Mouse (Mus musculus) ES-Bruce4 (cell line): Measurements from ENCODE around the gene 9330159F19Rik. TPM values are rescaled to one million over a fixed set of nuclear protein-coding genes. Genes with fewer than 3 reads are reported as not detected.

Experiments used
- H3K27ac ChIP-seq: 2 replicates; pipeline ENCODE4 v1.5.1; 2012; ENCODE audit warnings: low read length, inconsistent platforms; ENCODE audit not compliant: insufficient read depth
- H3K27me3 ChIP-seq: 2 replicates; pipeline ENCODE4 v1.6.1; 2012; ENCODE audit warnings: mild to moderate bottlenecking, low read length, inconsistent platforms; ENCODE audit not compliant: control insufficient read depth, poor library complexity, insufficient read depth, severe bottlenecking
- H3K36me3 ChIP-seq: 2 replicates; pipeline ENCODE4 v1.6.1; 2012; ENCODE audit warnings: inconsistent platforms, mild to moderate bottlenecking, low read length, moderate library complexity; ENCODE audit not compliant: control insufficient read depth, poor library complexity, insufficient read depth, severe bottlenecking
- H3K4me1 ChIP-seq: one replicate; pipeline ENCODE4 v1.8.1; 2011; ENCODE audit warnings: low read length; ENCODE audit not compliant: control insufficient read depth, insufficient read depth
- H3K4me3 ChIP-seq: 2 replicates; pipeline ENCODE4 v1.5.1; 2011; ENCODE audit warnings: low read depth, mild to moderate bottlenecking, low read length
- H3K9ac ChIP-seq: 2 replicates; pipeline ENCODE4 v1.6.1; 2012; ENCODE audit warnings: low read depth, mild to moderate bottlenecking, inconsistent platforms; ENCODE audit not compliant: poor library complexity, severe bottlenecking
- H3K9me3 ChIP-seq: replicated peaks from 2 replicates; pipeline ENCODE4 v1.6.1; 2012; ENCODE audit warnings: mild to moderate bottlenecking, low read length, inconsistent platforms; ENCODE audit not compliant: control insufficient read depth, poor library complexity, insufficient read depth, severe bottlenecking
- CTCF ChIP-seq: IDR thresholded peaks from one replicate; pipeline ENCODE4 v1.8.1; 2011; ENCODE audit warnings: low read depth, low read length
- EP300 ChIP-seq: IDR thresholded peaks from 2 replicates; pipeline ENCODE4 v1.6.1; 2011; ENCODE audit warnings: low read depth, low read length; ENCODE audit not compliant: insufficient read depth
- POLR2A ChIP-seq: IDR thresholded peaks from one replicate; pipeline ENCODE4 v1.8.1; 2011; ENCODE audit warnings: low read length; ENCODE audit not compliant: insufficient read depth
- polyA plus RNA-seq: library from polyadenylated mRNA; stranded (reverse); fragments of >200 nt; gene quantifications from 2 replicates; pipeline ENCODE4 v1.2.4, GENCODE M21; 2011; ENCODE audit warnings: low read depth; ENCODE audit not compliant: missing spikeins, insufficient read depth, insufficient read length

Gene 9330159F19Rik
- 0.18 and 0.25 TPM in 2 replicates for polyA plus RNA-seq

- H3K4me1 ChIP-seq: no peaks in the 10 kb centered on the region
- H3K36me3 ChIP-seq: no peaks in the 10 kb centered on the region
- TF ChIP-seq EP300 (no peak), CTCF (no peak), POLR2A (no peak)
- no peak within 1 kb of the TSS for H3K4me3 ChIP-seq
- no peaks in the 10 kb centered on the region for H3K9me3 ChIP-seq
- H3K9ac ChIP-seq: no peak within 1 kb of the TSS
- H3K27me3 ChIP-seq: no peaks in the 10 kb centered on the region
- H3K27ac ChIP-seq: no peak within 1 kb of the TSS
Observed at GRCm38 (mm10) chr10:29211453-29211852, at the start of gene 9330159F19Rik. TSS of gene 9330159F19Rik (plus strand) at chr10:29211606.

DNA sequence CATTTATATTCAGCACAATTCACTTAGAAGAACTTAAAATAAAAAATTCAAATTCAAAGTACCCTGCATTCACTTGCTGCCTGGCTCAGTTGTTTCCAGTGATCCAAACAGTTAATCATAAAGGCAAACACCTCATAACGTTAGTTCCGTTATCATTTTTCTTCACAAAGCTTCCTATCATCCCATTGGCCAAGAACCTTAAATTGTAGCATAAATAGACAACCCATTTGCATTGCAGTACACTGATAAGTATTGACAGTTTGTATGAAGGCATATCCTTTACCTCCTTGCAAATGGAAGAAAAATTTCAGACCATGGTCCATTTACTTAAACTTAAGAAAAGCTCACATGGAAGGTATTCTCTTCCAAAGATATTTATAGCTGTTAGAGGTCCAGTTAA is 49.7 kb upstream of the 9330159F19Rik start:
- Histone ChIP-seq H3K9ac (no peak overlapping the region), H3K27ac (no peak overlapping the region), H3K27me3 (no peaks in the 10 kb centered on the region), H3K4me3 (no peak overlapping the region), H3K9me3 (no peaks in the 10 kb centered on the region), H3K36me3 (no peaks in the 10 kb centered on the region), H3K4me1 (no peaks in the 10 kb centered on the region)
- TF ChIP-seq EP300: no peak

DNA sequence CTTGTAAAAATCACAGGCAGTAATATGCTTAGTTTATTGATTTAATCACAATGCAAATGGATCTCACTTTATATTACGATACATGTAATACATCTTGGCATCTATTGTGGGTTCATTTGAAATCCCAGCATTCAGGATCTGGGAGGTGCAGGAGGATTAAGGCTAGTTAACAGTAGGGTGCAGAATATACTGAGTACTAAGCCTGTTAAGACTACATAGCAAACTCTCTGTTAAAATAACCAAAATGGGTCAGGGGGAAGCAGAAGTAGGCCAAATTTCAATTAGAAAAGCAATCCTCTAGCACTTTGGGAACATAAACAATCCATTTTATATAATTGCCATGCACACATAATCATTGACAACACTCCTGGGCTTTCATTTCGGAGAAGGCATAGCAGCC is 37.6 kb upstream of the 9330159F19Rik start:
- no peaks in the 10 kb centered on the region for H3K27me3 ChIP-seq
- H3K4me3 ChIP-seq: no peak overlapping the region
- H3K9me3 ChIP-seq: no peaks in the 10 kb centered on the region
- no peak for TF ChIP-seq EP300
- no peak for TF ChIP-seq CTCF
- no peak for TF ChIP-seq POLR2A
- no peaks in the 10 kb centered on the region for H3K4me1 ChIP-seq
- no peaks in the 10 kb centered on the region for H3K36me3 ChIP-seq
- H3K27ac ChIP-seq: no peak overlapping the region
- no peak overlapping the region for H3K9ac ChIP-seq

- Histone ChIP-seq H3K27ac (no peak overlapping the region), H3K4me3 (no peak overlapping the region), H3K4me1 (no peaks in the 10 kb centered on the region), H3K27me3 (no peaks in the 10 kb centered on the region), H3K36me3 (no peaks in the 10 kb centered on the region), H3K9ac (no peak overlapping the region), H3K9me3 (no peaks in the 10 kb centered on the region)
- TF ChIP-seq POLR2A (no peak), EP300 (no peak), CTCF (no peak)
Observed at GRCm38 (mm10) chr10:29175656-29176055, 35.8 kb upstream of the 9330159F19Rik start.

DNA sequence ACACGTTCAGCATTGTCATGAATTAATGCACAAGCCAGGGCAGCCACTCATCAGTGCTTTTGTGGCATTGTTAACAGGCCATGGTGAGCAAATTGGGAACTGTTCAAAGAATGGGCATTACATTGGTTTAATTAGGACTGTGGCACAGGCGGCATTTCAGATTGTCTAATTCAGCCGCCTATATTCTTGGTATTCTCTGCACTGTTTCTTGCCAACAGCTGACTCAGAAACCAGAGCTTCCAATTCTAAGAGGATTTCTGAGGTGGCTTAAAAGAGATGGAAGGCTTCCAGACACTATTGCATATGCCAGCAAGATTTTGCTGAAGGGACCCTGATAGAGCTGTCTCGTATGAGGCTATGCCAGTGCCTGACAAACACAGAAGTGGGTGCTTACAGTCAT is 34.5 kb upstream of the 9330159F19Rik start:
- Histone ChIP-seq H3K36me3 (no peaks in the 10 kb centered on the region), H3K4me1 (no peaks in the 10 kb centered on the region), H3K9me3 (no peaks in the 10 kb centered on the region), H3K27ac (no peak overlapping the region), H3K27me3 (no peaks in the 10 kb centered on the region), H3K9ac (no peak overlapping the region), H3K4me3 (no peak overlapping the region)
- TF ChIP-seq CTCF (no peak), EP300 (no peak), POLR2A (no peak)

- TF ChIP-seq EP300: no peak
- TF ChIP-seq POLR2A: no peak
- no peak for TF ChIP-seq CTCF
- Histone ChIP-seq H3K27me3 (no peaks in the 10 kb centered on the region), H3K4me1 (no peaks in the 10 kb centered on the region), H3K4me3 (no peak overlapping the region), H3K9me3 (no peaks in the 10 kb centered on the region), H3K36me3 (no peaks in the 10 kb centered on the region), H3K27ac (no peak overlapping the region), H3K9ac (no peak overlapping the region)
Observed at GRCm38 (mm10) chr10:29178003-29178402, 33.4 kb upstream of the 9330159F19Rik start.

DNA sequence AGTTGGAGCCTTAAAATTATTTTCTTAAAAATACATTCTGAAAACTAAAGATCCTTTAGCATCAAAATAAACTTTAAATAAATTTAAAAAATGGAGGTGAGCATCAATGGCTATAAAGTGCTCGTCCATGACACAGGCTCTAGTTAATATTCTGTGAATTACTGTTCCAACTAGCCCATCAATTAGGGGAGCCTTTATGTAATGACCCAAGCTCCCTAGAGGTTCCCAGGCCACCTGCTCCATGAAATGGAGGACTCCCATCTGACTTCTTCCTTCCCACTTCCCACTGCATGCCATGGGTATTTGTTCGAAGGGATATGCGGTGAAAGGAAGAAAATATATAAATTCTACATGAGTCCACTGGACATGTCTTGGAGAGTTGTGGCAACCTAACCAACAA is 31.2 kb upstream of the 9330159F19Rik start:
- no peaks in the 10 kb centered on the region for H3K36me3 ChIP-seq
- TF ChIP-seq EP300 (no peak), CTCF (no peak), POLR2A (no peak)
- H3K9me3 ChIP-seq: no peaks in the 10 kb centered on the region
- H3K27me3 ChIP-seq: no peaks in the 10 kb centered on the region
- H3K4me1 ChIP-seq: no peaks in the 10 kb centered on the region
- no peak overlapping the region for H3K27ac ChIP-seq
- H3K4me3 ChIP-seq: no peak overlapping the region
- H3K9ac ChIP-seq: no peak overlapping the region
